Mouse (Mus musculus) frontal cortex, postnatal 14 days (tissue): ENCODE results near the gene R3hdm2.
A peak's percentile ranks its signal among the peaks of the same experiment; 100 is the strongest.

Source experiments
- DNase-seq, 2 experiments: peaks; one replicate each; pipeline ENCODE4 v3.0.0; 2022; ENCODE audit warnings: low spot score in 2 of 2

Gene R3hdm2

DNA sequence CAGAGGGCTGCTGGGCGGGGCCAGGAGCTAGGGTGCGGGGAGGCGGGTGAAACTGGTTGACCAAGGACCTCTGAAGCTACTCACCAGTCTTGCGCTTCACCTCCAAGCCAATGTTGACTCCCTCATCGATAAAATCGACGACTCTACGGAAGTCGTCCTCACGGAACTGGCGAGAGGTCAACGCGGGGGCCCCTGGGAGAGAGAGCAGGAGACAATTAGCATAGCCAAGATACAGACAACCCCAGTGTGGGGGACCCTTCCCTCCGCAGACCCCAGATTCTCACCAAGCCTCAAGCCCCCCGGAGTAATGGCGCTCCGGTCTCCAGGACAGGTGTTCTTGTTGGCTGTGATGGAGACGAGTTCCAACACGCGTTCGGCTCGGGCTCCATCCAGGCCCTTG lies 137.8 kb downstream of the R3hdm2 start:
- DNase-seq: no peak

DNA sequence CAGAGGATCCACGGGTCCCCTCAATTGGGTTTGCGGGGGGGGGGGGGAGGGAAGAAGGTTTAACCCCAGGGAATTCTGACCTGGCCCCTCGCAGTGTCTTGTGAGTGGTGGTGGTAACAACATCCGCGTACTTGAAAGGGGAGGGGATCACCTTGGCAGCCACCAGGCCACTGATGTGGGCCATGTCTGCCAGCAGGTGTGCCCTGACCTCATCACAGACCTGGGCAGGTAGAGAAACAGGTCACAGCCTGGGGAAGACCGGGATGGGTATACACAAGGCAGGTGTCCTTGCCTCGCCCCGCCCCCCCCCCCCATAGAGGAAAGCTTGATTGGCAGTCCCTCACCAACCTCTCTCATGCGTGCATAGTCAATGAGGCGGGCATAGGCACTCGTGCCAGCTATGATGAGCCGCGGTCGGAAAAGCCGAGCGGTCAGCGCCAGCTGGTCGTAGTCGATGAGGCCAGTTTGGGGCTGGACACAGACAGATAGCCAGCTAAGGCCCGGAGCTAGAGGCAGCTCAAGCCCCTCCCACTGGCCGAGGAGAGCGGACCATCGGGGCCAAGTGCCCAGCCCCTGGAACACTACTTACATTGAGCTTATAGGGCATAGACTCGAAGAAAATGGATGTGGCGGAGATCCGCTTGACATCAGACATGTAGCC lies 139.0 kb downstream of the R3hdm2 start:
- DNase-seq: no peak

DNA sequence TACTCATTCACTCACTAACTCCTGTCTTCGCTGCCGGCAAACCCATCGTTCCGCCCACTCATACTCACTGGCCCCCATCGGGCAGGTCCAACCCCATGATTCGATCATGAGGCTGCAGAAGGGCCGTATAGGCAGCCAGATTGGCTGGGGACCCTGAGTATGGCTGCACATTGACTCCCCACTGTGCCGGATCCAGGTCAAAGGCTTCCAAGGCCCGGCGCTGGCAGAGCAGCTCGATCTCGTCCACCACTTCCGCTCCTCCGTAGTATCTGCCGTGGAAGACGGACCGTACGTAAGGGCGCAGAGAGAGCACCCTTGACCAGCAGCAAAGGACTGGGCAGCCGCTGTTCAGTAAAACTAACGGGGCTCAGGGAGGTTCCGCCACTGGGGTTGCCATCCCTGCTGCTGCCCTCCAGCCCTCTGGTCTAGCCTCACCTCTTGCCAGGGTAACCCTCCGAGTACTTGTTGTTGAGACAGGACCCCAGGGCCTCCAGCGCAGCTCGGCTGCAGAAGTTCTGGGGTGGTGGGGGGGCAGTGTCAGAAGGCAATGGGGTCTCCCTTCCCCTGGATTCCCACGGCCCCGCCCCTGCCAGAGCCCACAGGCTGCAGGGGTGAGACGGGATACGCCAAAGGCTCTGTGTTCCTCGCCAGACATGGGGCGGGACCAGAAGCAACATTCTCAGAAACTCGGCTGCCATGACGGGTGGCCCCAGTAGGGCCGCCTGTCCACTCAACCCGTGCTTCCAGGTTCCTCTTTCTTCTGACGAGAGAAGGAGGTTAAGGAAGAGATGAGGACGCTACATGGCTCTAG lies 140.0 kb downstream of the R3hdm2 start:
- no peak for DNase-seq

DNA sequence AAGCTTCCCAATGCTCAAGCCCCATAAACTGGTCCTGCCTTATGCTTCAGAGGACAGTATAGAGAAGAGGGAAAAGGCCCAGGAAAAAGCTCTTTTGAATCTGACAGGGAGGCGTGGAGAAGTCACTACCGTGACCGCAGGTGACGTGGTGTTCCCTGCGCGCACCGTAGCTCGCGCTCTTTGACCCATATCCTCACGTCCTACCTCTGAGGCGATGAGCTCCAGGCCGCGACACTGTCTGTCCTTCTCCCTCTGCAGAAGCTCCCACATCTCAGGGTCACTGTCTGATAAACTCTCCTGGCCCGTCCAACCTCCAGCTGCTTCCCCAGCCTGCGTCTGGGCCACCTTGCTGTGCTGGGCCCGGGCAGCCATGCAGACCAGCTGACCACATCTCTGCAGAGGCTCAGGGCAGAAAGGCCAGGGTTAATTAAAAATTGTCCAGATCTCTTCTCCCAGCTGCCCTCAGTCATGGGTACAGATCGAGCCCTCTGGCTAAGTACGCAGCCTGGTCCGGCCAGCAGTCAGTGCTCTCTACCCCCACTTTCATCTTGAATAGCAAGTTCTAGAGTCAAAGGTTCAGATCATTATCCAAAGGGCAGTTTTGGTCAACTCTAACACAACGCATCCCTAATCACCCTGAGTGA lies 140.7 kb downstream of the R3hdm2 start:
- DNase-seq: no peak

DNA sequence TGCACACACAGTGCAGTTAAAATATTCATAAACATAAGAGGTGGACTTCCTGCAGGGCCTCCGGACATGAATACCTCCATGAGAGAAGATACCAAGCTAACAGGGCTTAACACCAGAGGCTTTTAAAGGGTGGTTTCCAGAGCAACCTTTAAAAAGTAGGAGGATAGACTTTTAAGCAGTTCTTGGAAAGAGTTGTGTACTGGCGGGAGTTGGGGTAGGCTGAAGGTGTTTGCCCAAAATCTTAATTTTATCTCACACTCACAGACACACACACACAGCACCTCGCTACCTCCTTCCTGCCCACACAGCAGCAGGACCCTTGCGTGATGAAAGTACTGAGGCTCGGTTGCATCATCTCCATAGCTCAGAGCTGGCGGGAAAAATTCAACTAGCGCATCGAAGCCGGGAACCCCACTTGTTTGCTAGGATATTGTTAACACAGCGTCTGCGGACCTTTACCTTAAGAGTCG lies 141.5 kb downstream of the R3hdm2 start:
- no peak for DNase-seq

DNA sequence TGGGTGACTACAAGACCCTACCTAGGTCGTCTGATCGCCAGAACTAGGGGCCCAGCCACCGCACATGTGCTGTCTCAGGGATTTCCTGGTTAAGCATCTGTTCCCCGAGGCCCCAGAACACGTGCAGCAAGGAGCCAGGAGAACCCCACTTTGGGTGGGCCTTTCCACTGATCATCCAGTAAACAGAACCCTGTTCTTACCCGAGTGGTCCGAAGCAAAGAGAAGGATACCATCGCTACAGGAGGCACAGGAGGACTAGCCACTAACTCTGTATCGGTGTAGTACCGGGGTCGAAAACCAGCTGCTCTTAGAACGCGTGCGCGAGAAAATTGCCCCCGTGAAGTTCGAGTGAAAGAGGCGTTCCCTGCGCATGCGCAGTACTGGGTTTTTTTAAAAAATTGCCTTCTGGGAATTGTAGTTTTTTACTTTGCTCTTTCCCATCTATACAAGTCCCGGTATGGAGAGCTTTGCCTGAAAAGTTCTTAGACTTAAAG lies 142.0 kb downstream of the R3hdm2 start, which contains the start of gene Shmt2:
TSS of gene Shmt2 (minus strand) at position 357 of the 494 bp plus-strand sequence.
- peak; percentile 73 to 81 for DNase-seq

DNA sequence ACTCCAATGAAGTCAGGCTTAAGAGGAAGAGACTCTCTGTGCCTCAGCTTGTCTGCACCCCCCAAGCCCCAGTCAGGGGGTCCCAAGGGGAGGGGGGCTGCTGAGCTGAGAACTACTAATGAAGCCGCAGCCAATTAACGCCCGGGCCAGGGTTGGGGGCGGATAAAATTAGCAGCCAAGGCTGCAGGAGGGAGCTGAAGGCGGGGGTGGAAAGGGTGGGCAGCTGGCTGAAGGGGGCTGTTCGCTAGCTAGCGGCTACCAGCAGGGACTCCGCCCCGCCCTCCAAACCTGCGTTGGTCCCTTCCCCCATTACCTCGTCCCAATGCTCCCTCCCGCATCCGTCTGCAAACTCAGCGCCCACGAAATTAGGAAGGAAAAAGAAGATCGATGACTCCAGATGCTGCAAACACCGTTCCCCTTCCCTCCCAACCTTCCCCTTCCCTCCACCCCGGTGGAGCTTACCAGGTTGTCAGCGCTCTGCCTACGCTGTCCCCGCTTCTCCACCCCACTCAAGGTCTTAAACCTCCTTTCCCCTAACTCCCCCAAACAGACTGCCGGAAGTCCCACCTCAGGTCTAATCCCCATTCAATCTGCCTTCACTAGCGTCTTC lies 144.6 kb downstream of the R3hdm2 start:
- DNase-seq: no peak

DNA sequence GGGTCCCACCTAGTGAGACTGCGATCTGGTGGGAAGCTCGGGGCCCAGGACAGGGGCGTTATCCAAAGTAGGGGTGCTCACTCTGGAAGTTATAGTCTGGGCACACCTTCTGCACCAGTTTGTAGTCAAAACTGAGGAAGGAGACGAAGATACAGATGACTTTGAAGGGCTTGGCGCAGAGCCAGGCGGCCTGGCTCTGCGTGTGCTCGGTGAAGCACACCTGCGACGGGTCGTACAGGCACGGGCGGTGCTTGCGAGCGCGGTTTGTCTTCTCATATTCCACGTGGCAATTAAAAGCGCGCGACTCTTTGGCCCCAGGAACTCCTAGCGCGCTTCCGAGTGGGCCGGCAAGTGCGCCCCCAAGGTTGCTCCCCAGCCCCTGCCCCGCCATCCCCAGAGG lies 145.9 kb downstream of the R3hdm2 start:
- DNase-seq: no peak

DNA sequence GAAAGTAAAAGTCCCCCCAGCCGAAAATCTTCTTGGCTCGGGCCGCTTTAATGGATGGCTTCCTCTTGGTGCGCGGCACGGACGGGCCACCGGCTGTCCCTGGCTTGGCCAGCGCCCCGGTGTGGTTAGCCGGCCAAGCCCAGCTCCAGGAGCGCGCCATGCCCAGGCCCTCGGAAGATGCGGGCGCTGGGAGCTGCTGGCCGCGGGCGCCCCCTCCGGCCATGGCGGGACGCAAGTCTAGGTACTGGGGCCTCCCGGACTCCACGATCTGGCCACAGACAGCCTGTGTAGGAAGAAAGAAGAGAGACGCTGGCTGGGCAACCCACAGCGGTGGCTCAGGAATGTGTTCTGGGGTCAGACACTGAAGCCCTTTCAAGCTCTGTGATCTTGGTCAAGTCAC lies 146.6 kb downstream of the R3hdm2 start:
- DNase-seq: no peak

DNA sequence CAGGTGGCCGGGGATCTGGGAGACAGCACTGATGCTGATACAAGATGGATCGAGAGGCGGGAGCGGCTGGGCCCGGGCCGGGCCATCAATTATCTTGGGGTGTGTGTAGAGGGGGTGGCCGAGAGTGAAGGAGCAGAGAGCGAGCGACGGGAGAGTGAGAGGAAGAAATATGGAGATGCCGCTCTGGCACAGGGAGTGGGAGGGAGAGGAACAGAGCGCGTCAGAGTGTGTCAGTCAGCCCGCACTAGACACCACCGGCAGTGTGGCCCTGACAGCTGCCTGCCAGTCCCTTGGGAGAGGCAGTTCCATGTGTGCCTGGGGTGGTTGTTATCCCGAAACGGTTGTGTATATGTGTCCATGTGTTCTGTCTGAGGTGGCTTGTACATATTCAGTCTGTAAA lies 147.4 kb downstream of the R3hdm2 start:
- no peak for DNase-seq

DNA sequence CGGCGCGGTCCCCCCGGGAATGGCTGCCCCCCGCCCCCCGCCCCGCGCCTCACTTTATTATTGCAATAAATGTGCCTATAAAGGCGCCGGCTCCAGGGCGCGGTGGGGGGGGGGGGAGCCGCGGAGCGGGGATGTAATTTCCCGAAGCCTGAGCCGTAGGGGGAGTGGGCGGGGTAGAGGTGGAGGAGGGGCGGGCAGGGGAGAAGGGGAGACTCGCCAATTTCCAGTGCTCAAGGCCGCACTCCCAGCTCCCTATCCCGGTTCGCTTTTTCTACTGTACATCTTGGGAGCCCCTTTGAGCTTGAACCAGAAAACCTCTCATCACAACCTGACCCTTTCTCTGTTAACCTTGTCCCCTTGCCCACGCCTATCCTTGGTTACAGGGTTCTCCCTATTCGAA lies 150.8 kb downstream of the R3hdm2 start:
- DNase-seq: no peak

DNA sequence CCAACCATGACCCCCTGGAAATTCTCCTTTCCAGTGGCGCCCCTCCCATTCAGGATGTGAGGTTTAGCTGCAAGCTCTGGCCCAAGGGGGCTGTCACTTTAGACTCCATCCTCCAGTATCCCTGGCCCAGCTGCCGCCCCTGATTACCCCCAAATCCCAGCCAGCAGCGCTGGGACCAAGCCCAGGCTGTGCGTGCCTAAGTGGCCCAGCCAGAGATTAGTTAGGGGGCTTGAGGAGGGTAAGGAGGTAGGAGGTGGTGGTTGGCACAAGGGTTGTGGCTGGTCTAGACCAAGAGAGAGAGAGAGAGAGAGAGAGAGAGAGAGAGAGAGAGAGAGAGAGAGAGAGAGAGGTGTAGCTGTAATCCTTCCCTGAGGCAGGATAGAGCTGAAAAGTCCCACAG lies 151.4 kb downstream of the R3hdm2 start:
- DNase-seq: no peak

DNA sequence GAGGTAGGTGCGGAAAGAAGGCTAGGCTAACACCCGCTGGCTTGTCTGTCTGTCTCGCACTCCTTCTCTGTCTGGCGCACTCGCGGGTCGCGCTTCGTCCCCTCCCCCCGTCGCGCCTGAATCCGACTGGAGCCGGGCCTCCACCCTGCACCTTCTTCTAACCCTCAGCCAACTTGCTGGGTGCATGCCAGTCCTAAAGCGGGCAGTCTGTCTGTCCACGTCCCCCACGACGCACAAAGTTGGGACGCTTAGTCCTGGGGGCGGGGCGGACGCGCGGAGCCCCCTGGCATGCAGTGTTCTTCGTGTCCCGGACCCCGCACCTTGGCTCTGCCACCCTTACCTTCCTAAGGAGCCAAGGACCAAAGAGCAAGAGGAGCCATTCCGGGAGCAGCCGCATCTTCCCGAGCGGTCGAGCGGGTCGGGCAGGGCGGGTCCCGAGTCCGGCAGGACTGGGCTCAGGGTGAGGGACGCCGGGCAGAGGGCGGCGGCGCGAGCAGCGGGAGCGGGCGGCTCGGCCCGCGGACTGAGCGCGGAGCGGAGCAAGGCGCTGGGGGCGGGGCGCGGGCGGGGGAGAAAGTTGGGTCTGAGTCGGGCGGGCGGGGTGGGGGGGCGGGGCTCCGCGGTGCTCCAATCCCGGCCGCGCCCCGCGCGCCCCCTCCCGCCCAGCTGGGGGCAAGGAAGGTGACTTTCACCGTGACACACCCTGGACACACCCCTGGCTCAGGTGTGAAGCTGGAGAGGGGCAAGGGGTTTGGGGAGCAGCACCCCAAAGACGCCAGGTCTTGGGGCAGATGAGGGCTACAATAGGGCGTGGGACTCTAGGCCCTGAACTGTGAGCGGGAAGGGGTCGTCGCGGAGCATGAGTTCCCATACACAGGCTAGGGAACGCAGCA lies 154.2 kb downstream of the R3hdm2 start, which contains the start of gene Nxph4:
TSS of gene Nxph4 (minus strand) at position 524 of the 893 bp plus-strand sequence.
- DNase-seq: no peak

DNA sequence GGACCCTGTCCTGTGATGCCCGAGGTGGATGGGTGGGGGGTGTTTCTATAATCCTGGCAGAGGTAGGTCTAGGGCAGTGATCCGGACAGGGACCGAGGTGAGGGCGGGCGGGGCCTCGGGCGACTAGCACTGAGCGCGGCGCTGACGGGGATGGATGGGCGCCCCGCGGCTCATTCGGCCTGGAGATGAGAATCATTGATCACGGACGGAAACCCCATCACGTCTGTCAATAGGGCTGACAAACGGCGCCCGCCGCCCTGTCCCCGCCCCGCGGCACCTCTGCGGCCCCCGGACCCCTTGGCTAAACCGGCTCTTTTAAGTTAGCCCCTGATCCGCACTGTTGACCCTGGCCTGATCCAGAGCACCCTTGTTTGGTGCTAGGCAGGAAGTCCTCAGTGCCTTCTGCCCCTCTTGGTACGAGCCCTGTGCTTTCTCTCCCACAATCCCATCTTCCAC lies 154.8 kb downstream of the R3hdm2 start:
- DNase-seq: no peak

DNA sequence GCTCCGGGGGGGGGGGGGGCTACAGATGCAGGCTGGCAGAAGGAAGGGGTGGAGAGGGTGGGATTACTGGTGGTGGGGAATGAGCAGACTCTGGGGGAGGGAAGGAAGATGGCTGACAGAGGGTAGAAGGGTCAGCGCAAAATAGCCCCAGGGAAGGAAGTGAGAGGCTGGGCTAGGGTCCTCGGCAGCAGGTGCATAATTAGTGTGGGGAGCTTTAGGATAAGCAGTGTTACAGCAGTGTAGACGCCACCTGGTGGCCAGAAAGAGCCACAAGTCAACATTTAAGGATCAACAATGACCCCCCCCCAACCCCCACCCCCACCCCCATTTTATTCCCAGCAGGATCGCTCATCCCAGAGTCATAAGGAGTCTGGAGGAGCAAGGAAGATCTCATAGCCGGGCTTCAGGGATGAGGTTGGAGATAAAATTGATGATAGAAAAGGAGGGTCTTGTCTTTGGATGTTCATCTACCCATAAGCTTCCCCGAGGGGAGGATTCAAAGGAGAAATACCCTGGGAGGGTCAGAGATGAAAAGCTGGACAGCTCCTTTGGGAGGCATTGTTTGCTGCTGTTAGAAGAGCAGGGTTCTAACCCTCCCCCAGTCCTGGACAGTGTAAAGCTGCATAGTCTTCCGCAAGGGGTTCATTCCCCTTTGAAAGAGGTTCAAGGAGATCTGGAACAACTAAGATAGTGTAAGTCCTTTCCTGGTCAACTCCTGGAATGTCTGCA lies 156.6 kb downstream of the R3hdm2 start:
- no peak for DNase-seq

DNA sequence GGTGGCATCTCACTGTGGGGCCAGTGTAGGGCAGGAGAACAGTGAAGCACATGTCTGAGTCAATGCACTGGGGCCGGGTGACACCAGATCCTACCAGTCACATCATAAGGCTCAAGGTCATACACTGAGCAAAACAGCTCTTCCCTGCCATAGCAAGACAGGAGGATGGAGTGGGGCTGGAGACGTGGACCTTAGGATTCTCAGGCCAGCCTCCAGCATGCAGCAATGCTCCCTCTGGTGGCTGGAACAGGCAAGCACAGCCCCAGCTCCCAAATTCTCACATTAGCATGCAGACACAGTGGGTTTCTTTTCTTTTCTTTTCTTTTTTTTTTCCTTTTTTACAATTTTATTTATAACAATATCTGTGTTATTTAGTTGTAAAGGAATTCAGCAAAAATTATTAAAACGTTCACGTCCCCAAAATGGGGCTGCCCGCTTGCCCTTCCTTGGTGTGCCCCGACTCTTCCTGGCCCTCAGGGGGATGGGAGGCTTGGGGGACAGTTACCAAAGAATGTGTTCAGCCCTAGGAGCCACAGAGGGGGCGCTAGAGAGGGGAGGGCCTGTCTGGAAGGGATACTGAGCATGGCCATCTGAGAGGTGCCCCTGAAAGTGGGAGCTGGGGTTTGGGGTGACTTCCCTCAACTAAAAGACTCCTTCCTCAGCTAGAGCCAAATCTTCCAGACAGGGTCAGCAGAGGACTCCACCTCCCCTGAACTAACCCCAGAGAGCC lies 157.9 kb downstream of the R3hdm2 start:
- peak; percentile 69 to 80 for DNase-seq

DNA sequence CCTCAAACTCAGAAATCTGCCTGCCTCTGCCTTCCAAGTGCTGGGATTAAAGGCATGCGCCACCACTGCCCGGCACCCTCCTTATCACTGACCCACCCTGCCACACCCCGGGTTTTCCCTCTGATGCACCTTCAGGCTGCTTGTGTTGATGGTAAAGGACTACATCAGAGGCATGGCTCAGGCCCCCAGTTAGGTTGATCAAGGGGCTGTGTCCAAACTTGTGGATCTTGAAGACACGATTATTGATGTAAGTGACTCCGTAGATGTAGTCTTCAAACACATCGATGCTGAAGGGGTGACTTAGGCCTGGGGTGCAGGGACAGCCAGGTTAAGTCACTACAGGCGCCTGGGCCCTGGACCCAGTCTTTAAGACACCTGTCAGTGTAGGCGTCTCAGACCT lies 161.4 kb downstream of the R3hdm2 start:
- DNase-seq: no peak

DNA sequence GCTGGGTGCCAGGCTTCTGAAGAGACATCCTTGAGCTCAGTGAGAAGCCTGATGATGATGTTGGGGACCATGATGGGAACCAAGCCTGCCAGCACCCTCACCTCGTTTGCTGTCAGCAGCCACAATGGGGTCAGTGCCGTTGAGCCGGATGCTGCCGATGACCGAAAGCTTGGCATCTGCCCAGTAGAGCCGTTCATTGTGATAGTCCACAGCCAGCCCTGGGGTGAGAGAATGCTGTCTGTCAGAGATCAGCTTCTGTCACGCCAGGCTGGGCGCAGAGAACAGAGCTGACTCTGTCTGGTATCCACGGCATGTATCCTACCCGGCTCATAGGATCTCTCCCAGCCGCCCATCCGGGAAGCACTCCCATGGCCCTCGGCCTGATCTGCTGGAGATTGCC lies 162.0 kb downstream of the R3hdm2 start:
- no peak for DNase-seq

DNA sequence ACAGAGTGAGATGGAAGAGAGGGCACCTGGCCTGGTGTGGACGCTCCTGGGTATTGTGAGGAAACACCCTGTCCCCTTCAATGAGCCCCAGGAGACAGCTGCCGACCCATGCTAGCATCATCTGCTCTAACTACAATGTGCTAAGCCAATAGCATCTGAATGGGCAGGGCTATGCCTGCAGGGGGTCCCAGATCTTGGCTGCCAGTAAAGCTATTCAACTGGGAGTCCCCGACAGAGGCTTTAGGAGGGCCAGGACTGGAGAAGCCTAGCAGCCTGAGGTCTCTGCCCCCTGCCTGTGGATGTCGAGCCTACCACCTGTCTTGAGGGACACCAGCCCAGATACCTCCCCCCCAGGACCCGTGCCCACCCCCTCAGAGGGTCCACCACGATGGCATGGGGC lies 162.6 kb downstream of the R3hdm2 start:
- DNase-seq: no peak

DNA sequence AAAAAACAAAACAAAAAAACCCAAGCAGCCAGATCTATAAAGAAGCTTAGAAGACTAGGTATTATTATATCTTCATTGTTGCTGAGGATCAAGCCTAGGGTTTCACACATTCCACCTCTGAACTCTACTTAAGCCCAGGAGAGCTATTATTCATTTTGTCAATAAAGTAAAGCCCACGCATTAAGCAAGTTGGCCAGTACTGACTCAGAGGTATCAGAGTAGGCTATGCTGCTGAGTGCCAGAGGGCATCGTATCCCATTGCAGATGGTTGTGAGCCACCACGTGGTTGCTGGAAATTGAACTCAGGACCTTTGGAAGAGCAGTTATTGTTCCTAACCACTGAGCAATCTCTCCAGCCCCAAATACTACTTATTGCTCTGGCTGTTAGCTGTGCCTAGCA lies 163.8 kb downstream of the R3hdm2 start:
- no peak for DNase-seq
